In genomic region chr16:45724061-45724741, GRCm38 (mm10) we compare ENCODE assay signal across 8 mouse cellular contexts. TPM values are rescaled to one million over a fixed set of nuclear protein-coding genes. Genes with fewer than 3 reads are reported as not detected.
DNase-seq lines count a peak whose midpoint lies in the region; ATAC-seq and TF ChIP-seq lines count a peak whose summit lies in the region.

Tagln3 (minus strand) TSS chr16:45724608.

- H3K4me2 ChIP-seq in heart, postnatal 0 days (ENCODE audit: low read depth, low read length), result peak within 1 kb of the TSS; percentile 90

- TF ChIP-seq CTCF in heart, postnatal 0 days (IDR thresholded peaks at IDR 0.05; ENCODE audit: low read depth), result no peak
- TF ChIP-seq CTCF in small intestine, adult 2 months (IDR thresholded peaks at IDR 0.05; ENCODE audit: extremely low read depth, insufficient read length, insufficient replicate concordance, low read depth, low read length), result no peak

- 0 out of 2 replicates have a peak, but pooled peaks cover 7% of the 10 kb centered on the region for H3K4me1 ChIP-seq in heart, postnatal 0 days (ENCODE audit: control insufficient read depth, insufficient read depth)
- H3K4me1 ChIP-seq in small intestine, adult 2 months (ENCODE audit: control insufficient read depth, insufficient read depth, insufficient read length, low read length), result peaks cover 8% of the 10 kb centered on the region; the same call in 1 of the 2 replicates

- no peak within 1 kb of the TSS for H3K27ac ChIP-seq in heart, postnatal 0 days (ENCODE audit: low read depth)
- no peak within 1 kb of the TSS for H3K27ac ChIP-seq in small intestine, adult 2 months (ENCODE audit: insufficient read depth, low read depth, low read length)

- H3K9ac ChIP-seq in heart, postnatal 0 days (replicated peaks; ENCODE audit: low read depth, low read length), result peak within 1 kb of the TSS; percentile 36; the same call in 1 of the 2 replicates

- H3K9me3 ChIP-seq in heart, postnatal 0 days (replicated peaks; ENCODE audit: control insufficient read depth, low read length), result no peaks in the 10 kb centered on the region

- 0 out of 2 replicates have a peak, but pooled peaks cover 4% of the 10 kb centered on the region for H3K36me3 ChIP-seq in heart, postnatal 0 days (replicated peaks; ENCODE audit: control insufficient read depth, insufficient read depth, low read length)
- H3K36me3 ChIP-seq in small intestine, adult 2 months (ENCODE audit: control insufficient read depth, insufficient read depth, low read length), result no peaks in the 10 kb centered on the region

- TF ChIP-seq EP300 in heart, postnatal 0 days (IDR thresholded peaks at IDR 0.05; ENCODE audit: low read depth), result no peak

- no peaks in the 10 kb centered on the region for H3K27me3 ChIP-seq in heart, postnatal 0 days (ENCODE audit: control insufficient read depth, insufficient read depth, low read length)
- H3K27me3 ChIP-seq in small intestine, adult 2 months (ENCODE audit: control insufficient read depth, insufficient read depth, low read length), result no peaks in the 10 kb centered on the region; the same call in 1 of the 2 replicates

- DNase-seq in CD4-positive, CD25-positive, alpha-beta regulatory T cell, adult 2 months (ENCODE audit: low read depth, low spot score), result peak; percentile 15
- DNase-seq in T-cell, adult 2 months (ENCODE audit: low spot score), result peak; percentile 10
- DNase-seq in embryo, embryonic 11 days, result peak; percentile 88
- peak; percentile 12 for DNase-seq in heart, postnatal 0 days (ENCODE audit: low spot score)
- peak; percentile 77 to 85 for DNase-seq in layer of hippocampus, postnatal 14 days (ENCODE audit: low spot score in 2 of 2)
- peak; percentile 5 for DNase-seq in lung, postnatal 36 days
- no peak for DNase-seq in urinary bladder, postnatal 4 days (ENCODE audit: low spot score in 2 of 2)

- peak within 1 kb of the TSS; percentile 47 for H3K4me3 ChIP-seq in heart, postnatal 0 days (ENCODE audit: low read depth, low read length)
- peak within 1 kb of the TSS; percentile 60 for H3K4me3 ChIP-seq in small intestine, adult 2 months (ENCODE audit: low read depth, low read length)

- WGBS in heart, postnatal 0 days, result 2% methylated on average over 30 of the region's 30 CpGs
- WGBS in small intestine, adult 2 months, result 5% methylated on average over 30 of the region's 30 CpGs

- no peak for TF ChIP-seq POLR2A in small intestine, adult 2 months (IDR thresholded peaks at IDR 0.05; ENCODE audit: low read depth, low read length)

- peak; percentile 41 for ATAC-seq in heart, postnatal 0 days (ENCODE audit: insufficient read depth, low read depth)

RNA-seq across cellular contexts. Expression of gene Tagln3, which starts in this region (rescaled TPM):
- 1.3 TPM in 1 of 2 replicates, not detected in the other for total RNA-seq in heart, postnatal 0 days (2014; rRNA removed; ENCODE audit: low replicate concordance)
- 0.57 and 0.82 TPM in 2 replicates for polyA plus RNA-seq in heart, postnatal 0 days (2015; fragmentation: Nextera tagmentation; extraction: Ambion mirVana)
- 100 to 1,000 TPM; 287 to 317 TPM for total RNA-seq in layer of hippocampus, postnatal 14 days (2021)
- 0.55 and 0.63 TPM in 2 replicates for polyA plus RNA-seq in small intestine, adult 2 months (2012; rRNA removed)

Comparison
In these comparisons a context has a peak if more than half of its experiments do, and no peak if none do; other contexts are left out.
1. RNA of gene Tagln3 (total RNA-seq): 287 to 317 TPM in layer of hippocampus, postnatal 14 days; 1.3 TPM in heart, postnatal 0 days; every median in the first group is over 100 times any median in the second.
2. DNase-seq: peak in CD4-positive, CD25-positive, alpha-beta regulatory T cell, adult 2 months (single experiment), T-cell, adult 2 months (single experiment), embryo, embryonic 11 days (single experiment), heart, postnatal 0 days (single experiment), layer of hippocampus, postnatal 14 days (2 of 2) and lung, postnatal 36 days (single experiment); none in urinary bladder, postnatal 4 days (0 of 2).